Mouse (Mus musculus): ENCODE results near the gene Rom1.
"Not testable (repeated sequence)": the region's sequence is repeated elsewhere in the genome, so short reads cannot be mapped to it uniquely, and the experiment has no call there.

Gene Rom1

GRCm38 (mm10) chr19:8897865-8898495, 31.2 kb downstream of the Rom1 start, which contains the start of gene Ganab:
Gene Ganab, plus strand, starts transcription at chr19:8898071.
- peak; percentile 98 for DNase-seq (ENCODE audit: low read depth)

- DNase-seq (ENCODE audit: low read depth), result peak; percentile 31
Observed at GRCm38 (mm10) chr19:8897211-8897864, 31.8 kb downstream of the Rom1 start.

- DNase-seq (ENCODE audit: low read depth), result not testable (repeated sequence)
Observed at GRCm38 (mm10) chr19:8896231-8896630, 32.9 kb downstream of the Rom1 start.

- DNase-seq (ENCODE audit: low read depth), result no peak
Observed at GRCm38 (mm10) chr19:8895397-8895960, 33.7 kb downstream of the Rom1 start.

GRCm38 (mm10) chr19:8892829-8893766, 36.1 kb downstream of the Rom1 start, which contains the start of gene Ints5:
Gene Ints5, plus strand, starts transcription at chr19:8893005.
- DNase-seq (ENCODE audit: low read depth), result peak; percentile 95

- peak; percentile 99 for DNase-seq (ENCODE audit: low read depth)
Observed at GRCm38 (mm10) chr19:8888511-8889385, 40.4 kb downstream of the Rom1 start, which contains the start of the genes 1810009A15Rik and Gm49416. Gene 1810009A15Rik, plus strand, starts transcription at chr19:8888853. Gene Gm49416, plus strand, starts transcription at chr19:8888926.

GRCm38 (mm10) chr19:8887585-8888463, 41.3 kb downstream of the Rom1 start:
- DNase-seq (ENCODE audit: low read depth), result no peak

GRCm38 (mm10) chr19:8886916-8887584, 42.1 kb downstream of the Rom1 start:
- DNase-seq (ENCODE audit: low read depth), result peak; percentile 15

- no peak for DNase-seq (ENCODE audit: low read depth)
Observed at GRCm38 (mm10) chr19:8883616-8884015, 45.5 kb downstream of the Rom1 start, which contains the start of the genes Lbhd1 and Gm49403. Gene Lbhd1, plus strand, starts transcription at chr19:8883732. Gene Gm49403, plus strand, starts transcription at chr19:8883930.

- no peak for DNase-seq (ENCODE audit: low read depth)
Observed at GRCm38 (mm10) chr19:8881034-8881392, 48.1 kb downstream of the Rom1 start.

- peak; percentile 92 for DNase-seq (ENCODE audit: low read depth)
Observed at GRCm38 (mm10) chr19:8880311-8881033, 48.7 kb downstream of the Rom1 start, which contains the start of gene Uqcc3. Gene Uqcc3, minus strand, starts transcription at chr19:8880923.

Data from induced T-regulatory cell, adult 2 months (primary cell).